Mouse (Mus musculus): ENCODE measurements around the gene Eddm3b.

- no peak for TF ChIP-seq CTCF (conservative IDR thresholded peaks at IDR 0.05 in 1 of 2, IDR thresholded peaks at IDR 0.05 in 1 of 2; ENCODE audit: low read depth in 2 of 2, low read length in 2 of 2)
- no peak for TF ChIP-seq ELF1 (IDR thresholded peaks at IDR 0.05; ENCODE audit: low read depth, low read length)
- no peak for TF ChIP-seq POLR2A (IDR thresholded peaks at IDR 0.05; ENCODE audit: low read depth, low read length)
- TF ChIP-seq MAFK (IDR thresholded peaks at IDR 0.05; ENCODE audit: insufficient replicate concordance, low read length) = no peak
- no peak for TF ChIP-seq HCFC1 (IDR thresholded peaks at IDR 0.05; ENCODE audit: low read depth, low read length)
- TF ChIP-seq MAX (IDR thresholded peaks at IDR 0.05; ENCODE audit: low read length) = no peak
- no peak for TF ChIP-seq ZKSCAN1 (IDR thresholded peaks at IDR 0.05; ENCODE audit: borderline replicate concordance, low read depth, low read length)
- TF ChIP-seq ETS1 (conservative IDR thresholded peaks at IDR 0.05; ENCODE audit: low read depth, low read length) = no peak
- 0 out of 2 replicates have a peak, but pooled peaks have one; percentile 14 for TF ChIP-seq EP300 (IDR thresholded peaks at IDR 0.05; ENCODE audit: low read length)
- TF ChIP-seq MAZ (IDR thresholded peaks at IDR 0.05; ENCODE audit: low read depth, low read length) = no peak
Observed at GRCm38 (mm10) chr14:51156736-51157068, 42.5 kb downstream of the Eddm3b start.
